Mouse (Mus musculus) ES-E14 (cell line): Measurements from ENCODE around the gene Rcan3.

Experiments
- CHD2 ChIP-seq: IDR thresholded peaks from 2 replicates; pipeline ENCODE4 v1.6.1; 2014; ENCODE audit warnings: mild to moderate bottlenecking, low read depth, low read length, inconsistent platforms
- ZC3H11A ChIP-seq: IDR thresholded peaks from 2 replicates; pipeline ENCODE4 v1.6.1; 2012; ENCODE audit warnings: low read depth, mild to moderate bottlenecking, inconsistent platforms, low read length, borderline replicate concordance
- ZNF384 ChIP-seq: IDR thresholded peaks from 2 replicates; pipeline ENCODE4 v1.6.1; 2012; ENCODE audit warnings: low read depth, low read length, inconsistent platforms

DNA sequence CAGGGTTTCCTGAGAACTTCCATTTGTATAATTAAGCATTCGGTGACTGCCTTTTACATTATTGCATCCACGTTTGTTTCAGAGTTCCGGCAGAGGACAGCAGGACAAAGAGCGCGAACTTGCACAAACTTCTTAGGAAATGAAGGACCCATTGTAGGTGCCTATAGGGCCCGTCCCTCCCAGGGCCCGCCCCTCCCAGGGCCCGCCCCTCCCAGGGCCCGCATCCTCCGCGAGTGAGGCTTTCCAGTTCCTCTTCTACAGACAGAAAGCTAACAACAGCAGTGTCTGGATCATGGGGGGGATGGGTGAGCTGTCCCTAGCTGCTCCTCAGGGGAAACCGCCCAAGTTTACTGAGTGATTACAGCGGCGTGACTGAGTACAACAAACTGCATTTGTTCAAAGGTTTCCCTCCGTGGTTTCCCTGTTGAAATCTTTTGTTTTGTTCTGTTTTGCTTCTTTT lies 5.6 kb upstream of the Rcan3 start:
- TF ChIP-seq ZC3H11A (no peak), CHD2 (no peak), ZNF384 (no peak)
